Mouse (Mus musculus): ENCODE data around the gene Erich4.

Erich4 gene

GRCm38 (mm10) chr7:25623857-25624370 lies 8.2 kb upstream of the Erich4 start:
- no peak for DNase-seq (ENCODE audit: low spot score)

DNA sequence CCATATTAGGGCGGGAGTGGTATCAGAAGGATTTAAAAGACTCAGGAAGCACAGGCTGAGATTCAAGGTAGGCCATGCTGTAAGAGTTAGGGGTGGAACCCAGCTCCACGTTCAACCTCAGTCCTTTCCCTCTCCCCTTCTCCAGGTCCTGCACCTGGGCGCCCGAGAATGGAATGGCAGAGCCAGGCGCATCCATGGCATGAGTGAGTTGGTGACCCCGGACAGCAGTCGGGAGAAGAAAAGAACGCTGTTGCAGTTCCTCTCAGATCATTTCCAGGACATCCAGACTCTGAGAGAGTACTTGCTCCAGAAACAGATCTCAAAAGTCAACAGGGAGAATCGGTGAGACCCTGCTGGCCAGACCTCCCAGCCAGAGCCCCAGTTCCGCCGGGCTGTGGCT lies 5.1 kb upstream of the Erich4 start:
- no peak for DNase-seq (ENCODE audit: low spot score)

- no peak for DNase-seq (ENCODE audit: low spot score)
Measured at GRCm38 (mm10) chr7:25620101-25620500, 4.4 kb upstream of the Erich4 start.

DNA sequence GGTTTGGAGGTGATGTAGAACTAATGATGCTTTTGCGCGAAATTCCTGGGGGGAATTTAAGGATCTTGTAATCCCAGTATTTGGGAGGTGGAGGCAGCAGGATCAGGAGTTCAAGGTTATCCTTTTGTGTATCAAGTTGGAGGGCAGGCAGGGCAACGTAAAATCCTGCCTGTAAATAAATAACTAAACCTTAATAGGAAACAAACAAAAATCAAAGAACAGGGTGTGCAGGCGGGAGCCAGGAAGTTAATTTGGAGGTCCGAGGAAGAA lies 4.0 kb upstream of the Erich4 start:
- DNase-seq (ENCODE audit: low spot score), result no peak

GRCm38 (mm10) chr7:25618865-25619721 lies 3.4 kb upstream of the Erich4 start, which contains the start of gene Dmac2:
Gene Dmac2 (plus strand): TSS chr7:25619414.
- DNase-seq (ENCODE audit: low spot score), result peak; percentile 92

- DNase-seq (ENCODE audit: low spot score), result no peak
Measured at GRCm38 (mm10) chr7:25617376-25618160, 1.9 kb upstream of the Erich4 start.

DNA sequence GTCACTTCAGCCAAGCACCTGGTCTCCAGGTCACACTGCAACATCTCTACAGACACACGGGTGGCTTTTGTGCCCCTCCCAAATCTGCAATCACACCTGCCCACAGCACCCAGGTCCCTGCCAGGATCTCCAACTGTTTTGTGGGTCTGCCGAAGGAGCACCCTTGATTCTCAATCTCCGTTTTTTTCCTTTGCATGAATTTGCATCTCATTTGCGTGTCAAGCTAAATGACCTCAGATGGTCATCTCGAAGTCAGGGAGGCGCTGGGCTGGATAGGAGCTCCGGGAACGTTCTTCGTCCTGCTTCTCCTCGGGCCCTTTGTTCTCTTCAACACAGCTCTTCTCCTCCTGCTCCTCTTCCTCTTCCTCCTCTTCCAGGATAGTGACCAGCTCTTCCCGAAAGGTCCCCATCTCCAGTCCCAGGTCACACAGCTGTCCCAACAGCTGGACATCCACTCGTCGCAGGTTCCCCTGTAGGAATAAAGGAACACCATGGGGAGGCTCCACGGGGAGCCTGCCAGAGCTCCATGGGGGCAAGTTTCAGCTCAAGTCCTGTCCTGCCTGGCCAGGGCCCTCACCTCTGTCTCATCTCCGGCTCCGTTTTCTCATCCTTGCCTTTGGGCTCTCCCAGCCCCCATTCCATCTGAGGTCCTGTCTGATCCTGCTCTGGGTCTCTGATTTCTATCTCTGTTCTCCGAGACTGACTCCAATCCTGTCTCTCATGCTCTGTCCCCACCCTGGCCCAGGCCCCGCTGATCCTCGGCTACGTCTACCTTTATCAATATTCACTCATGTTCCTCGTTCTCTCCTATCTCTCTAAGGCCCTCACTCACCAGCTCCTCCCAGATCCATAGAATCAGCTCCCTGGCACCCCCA lies 624 bp downstream of the Erich4 start:
- DNase-seq (ENCODE audit: low spot score), result no peak

DNA sequence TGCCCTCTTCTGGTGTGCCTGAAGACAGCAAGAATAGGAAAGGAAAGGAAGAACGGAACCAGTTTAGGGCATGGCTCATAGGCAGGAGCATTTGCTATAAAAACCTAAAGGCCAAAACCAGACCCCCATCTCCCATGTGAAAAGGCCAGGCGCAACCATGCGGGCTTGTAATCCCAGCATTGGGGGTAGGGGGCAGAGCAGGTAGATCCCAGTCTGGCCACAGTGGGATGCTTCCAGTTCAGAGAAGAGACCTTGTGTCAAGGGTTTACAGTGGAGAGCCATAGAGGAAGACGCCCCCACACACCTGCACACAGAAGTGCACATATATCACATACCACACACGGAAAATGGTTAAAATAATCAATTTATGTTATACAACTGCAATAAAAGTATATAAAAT lies 1.6 kb downstream of the Erich4 start:
- DNase-seq (ENCODE audit: low spot score), result no peak

DNA sequence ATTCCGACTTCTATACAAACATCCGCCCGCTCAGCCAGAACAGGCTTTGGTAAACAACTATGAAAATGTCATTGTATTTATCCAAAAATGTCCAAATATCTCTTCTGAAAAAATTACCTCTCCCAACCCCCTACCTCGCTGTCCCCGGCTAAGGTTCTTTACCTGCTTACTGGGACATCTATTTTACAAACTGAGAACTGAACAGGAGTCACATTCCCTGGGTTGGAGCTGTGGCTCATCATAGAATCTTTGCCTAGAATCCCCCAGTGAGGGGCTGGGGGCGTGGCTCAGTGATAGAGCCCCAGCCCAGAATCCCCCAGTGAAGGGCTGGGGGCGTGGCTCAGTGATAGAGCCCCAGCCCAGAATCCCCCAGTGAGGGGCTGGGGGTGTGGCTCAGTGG lies 4.2 kb downstream of the Erich4 start:
- DNase-seq (ENCODE audit: low spot score), result no peak

DNA sequence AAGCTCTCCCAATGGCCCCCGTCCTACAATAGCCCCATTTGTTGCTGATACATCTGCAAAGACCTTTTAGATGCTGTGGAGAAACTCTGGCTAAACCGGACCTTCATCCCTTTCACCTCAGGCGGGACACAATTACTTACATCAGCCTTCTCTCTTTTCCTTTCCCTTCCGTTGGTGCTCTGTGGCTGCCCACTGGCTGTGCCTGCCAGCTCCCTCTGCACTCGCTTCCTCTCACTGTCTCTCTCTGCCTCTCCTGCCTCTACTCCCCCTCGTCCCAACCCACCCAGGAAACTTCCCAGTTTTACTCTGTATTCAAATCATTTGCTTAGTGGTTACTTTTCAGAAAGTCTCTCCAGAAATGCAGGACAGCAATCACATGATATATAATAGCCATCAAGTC lies 5.6 kb downstream of the Erich4 start:
- no peak for DNase-seq (ENCODE audit: low spot score)

GRCm38 (mm10) chr7:25607196-25607595 lies 8.5 kb downstream of the Erich4 start:
- DNase-seq (ENCODE audit: low spot score), result no peak

DNA sequence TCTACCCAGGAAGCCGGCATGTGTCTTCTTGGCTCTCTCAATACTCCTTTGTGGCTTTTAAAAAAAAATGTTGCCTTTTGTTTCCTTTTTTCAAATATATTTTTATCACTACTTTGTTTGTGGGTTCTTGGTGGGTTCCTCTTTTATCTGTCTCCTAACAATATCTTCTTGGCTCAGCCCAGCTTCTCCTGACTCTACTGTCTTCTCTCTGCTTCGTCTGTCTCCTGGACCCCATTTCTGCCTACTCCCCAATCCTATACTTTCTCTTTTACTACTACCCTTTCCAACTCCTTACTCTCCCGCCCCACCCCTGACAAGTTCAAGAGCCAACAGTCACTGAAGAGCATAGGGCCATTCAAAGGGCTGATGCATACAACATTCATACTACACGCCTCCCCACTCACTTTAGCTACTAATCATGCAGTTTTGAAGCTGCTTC lies 9.0 kb downstream of the Erich4 start:
- no peak for DNase-seq (ENCODE audit: low spot score)

- DNase-seq (ENCODE audit: low spot score), result no peak
Measured at GRCm38 (mm10) chr7:25601346-25601745, 14.3 kb downstream of the Erich4 start.

GRCm38 (mm10) chr7:25600666-25601065 lies 15.0 kb downstream of the Erich4 start:
- no peak for DNase-seq (ENCODE audit: low spot score)

DNA sequence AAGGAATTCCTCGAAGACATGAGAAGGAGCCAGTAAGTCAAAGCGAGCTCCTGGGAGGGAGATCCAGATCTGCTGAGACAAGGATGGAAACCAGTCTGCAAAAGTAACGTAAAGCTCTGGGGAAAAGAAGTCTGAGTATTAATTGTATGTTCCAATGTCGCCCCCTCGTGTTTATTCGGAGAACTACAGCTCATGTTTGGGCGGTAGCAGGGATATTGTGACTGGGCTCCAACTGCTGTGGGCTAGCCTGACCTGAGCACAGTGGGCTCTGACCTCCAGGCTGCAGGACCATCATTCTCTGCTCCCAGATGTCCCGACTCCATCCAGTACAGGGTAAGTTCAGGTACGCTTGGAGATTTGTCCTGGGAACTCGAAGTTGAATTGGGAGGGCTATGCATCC lies 16.0 kb downstream of the Erich4 start:
- DNase-seq (ENCODE audit: low spot score), result peak; percentile 64

GRCm38 (mm10) chr7:25593859-25594258 lies 21.8 kb downstream of the Erich4 start:
- DNase-seq (ENCODE audit: low spot score), result no peak

- no peak for DNase-seq (ENCODE audit: low spot score)
Measured at GRCm38 (mm10) chr7:25591226-25591625, 24.5 kb downstream of the Erich4 start.

DNA sequence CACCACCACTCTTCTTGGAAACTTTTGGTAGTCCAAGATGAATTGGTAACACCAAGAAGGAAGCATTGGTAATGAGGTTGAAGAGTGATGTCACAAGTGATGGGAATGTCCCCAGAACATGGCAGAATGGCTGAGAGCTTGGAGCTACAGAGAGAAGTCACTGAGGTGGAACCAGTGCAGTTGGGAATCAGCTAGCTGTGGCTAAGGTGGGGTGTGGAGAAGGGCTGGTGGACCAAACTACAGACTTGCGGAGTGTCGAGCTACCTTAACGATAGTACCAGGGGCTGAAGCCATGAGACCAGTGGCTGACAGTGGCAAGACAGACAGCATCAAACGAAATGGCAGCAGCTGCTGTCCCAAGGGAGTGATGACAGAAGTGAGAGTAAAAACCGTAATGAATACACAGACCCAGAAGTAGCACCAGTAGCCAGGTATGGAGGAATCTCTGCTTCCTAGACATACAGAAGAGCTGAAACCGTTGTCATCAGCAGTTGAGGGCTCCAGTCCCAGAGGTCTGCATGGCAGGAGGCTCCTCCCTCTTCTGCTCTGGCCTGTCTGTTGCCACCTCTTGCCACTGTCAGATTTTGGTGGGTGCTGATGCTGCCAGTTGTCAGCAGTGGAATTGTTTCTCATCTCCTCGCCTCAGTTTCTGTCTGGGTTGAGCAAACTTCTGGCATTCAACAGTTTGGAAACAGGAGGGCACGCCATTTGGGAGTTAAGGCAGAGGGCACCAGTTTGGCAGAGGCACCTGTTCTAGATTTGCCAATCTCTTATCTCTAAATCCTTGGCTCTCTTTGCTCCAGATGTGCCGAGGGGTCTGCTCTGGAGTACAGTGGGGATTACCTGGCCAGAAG lies 30.1 kb downstream of the Erich4 start:
- no peak for DNase-seq (ENCODE audit: low spot score)

DNA sequence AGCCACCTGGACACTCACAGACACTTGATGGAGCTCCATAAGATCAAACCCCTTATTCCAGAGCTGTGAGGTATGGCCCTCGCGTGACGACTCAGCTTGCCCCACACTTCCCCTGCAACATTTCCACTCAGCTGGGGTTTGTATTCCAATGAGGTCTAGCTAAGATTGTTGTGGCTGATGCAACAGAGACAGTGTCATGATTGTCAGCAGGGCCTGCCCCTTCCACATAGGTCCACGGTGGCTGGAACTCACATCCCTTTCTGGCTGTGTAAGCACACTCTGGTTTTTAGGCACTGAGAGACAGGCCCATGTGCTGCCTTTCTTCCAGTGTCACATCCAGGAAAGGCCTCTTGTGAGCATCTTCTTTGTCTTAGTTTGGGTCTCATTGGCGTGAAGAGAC lies 31.0 kb downstream of the Erich4 start:
- DNase-seq (ENCODE audit: low spot score), result no peak

DNA sequence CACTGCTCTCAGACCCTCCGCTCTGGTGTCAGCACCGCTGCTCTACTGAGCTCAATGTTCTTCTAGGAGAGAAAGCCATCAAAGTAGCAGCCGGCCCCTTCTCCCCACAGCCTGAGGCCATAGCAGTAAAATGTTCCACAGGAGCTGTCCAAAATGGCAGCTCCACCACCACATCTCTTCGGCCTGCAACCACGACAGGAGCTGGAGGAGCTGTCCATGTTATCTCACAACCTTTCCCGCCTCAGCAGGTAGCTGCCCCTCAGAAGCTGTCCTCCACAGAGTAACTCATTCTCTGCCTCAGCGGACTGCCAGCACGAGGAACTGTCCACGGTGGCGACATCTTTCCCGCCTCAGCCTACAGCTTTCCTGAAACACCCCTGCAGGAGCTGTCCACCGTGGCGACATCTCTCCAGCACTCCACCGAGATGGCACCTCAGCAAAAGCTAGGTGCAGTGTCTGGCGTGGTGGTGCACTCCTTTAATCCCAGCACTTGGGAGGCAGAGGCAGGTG lies 33.3 kb downstream of the Erich4 start:
- DNase-seq (ENCODE audit: low spot score), result no peak

DNA sequence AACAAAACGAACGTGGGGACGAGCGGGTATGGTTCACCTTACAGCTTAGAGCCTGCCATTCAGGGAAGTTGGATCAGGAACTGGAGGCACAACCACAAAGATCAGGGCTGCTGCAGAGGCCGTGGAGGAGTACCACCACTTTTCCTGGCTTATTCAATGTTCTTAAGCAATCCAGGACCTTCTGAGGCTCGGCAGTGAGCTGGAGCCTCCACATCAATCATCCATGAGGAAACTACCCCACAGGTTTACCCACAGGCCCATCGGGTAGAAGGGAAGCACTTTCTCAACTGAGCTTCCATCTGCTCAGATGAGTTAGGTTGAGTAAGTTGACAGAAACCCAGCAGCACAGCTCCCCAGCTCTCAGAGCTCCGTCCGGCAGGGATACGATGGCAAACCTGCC lies 36.3 kb downstream of the Erich4 start:
- no peak for DNase-seq (ENCODE audit: low spot score)
